Comparison of ENCODE assay signal across 41 mouse cellular contexts in the genomic region with DNA sequence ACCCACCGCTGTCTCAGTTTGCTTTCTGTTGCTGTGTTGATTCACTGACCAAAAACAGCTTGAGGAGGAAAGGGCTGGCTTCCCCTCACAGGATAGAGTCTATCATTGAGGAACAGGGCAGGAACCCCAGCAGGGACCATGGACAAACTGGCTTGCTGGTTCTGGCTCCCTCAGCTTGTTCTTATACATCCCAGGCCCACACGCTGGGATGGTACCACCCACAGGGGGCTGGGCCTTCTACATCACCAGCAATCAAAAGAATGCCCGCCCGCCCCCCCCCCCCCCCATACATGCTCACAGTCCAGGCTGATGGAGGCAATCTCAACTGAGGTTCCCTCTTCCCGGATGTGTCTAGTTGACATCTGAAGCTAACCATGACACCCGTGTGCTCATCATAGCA. TPM values are rescaled to one million over a fixed set of nuclear protein-coding genes. Genes with fewer than 3 reads are reported as not detected.
"Had no signal": no experiment of that assay in that cellular context is flagged by ENCODE, and none has a peak within 500 bp of the region (broad histone marks: within the 10 kb centered on the region; RNA-seq: fewer than 3 reads in every experiment).

No protein-coding gene starts in this region.

- H3K27ac ChIP-seq: gastrocnemius, adult 2 months; heart, embryonic 13.5 days; heart, embryonic 15.5 days; hindbrain, embryonic 12.5 days; hindbrain, embryonic 14.5 days; intestine, embryonic 15.5 days; kidney, embryonic 15.5 days; kidney, postnatal 0 days; limb, embryonic 13.5 days; limb, embryonic 15.5 days; liver, embryonic 12.5 days; liver, embryonic 14.5 days had no signal

- ATAC-seq: hindbrain, embryonic 16.5 days; intestine, embryonic 15.5 days had no signal

- H3K9me3 ChIP-seq: heart, embryonic 13.5 days; heart, embryonic 15.5 days; hindbrain, embryonic 12.5 days; intestine, embryonic 15.5 days; kidney, embryonic 15.5 days; limb, embryonic 13.5 days; limb, embryonic 15.5 days; liver, embryonic 12.5 days had no signal

- DNase-seq: gastrocnemius, adult 2 months; gastrocnemius, postnatal 10 days; gastrocnemius, postnatal 25 days; heart, adult 18-20 months; heart, postnatal 14 days; heart, postnatal 36 days; kidney, adult 11 months; kidney, adult 2 months; kidney, adult 9 months; kidney, postnatal 14 days; kidney, postnatal 36 days; layer of hippocampus, adult 9-11 months; layer of hippocampus, postnatal 36 days; left cerebral cortex, postnatal 4 days had no signal

- H3K36me3 ChIP-seq: heart, embryonic 13.5 days; heart, embryonic 15.5 days; hindbrain, embryonic 12.5 days; intestine, embryonic 15.5 days; kidney, embryonic 15.5 days; limb, embryonic 13.5 days; limb, embryonic 15.5 days; liver, embryonic 12.5 days had no signal

- H3K4me2 ChIP-seq: heart, embryonic 11.5 days; heart, embryonic 13.5 days; heart, embryonic 15.5 days; hindbrain, embryonic 12.5 days; hindbrain, embryonic 14.5 days; intestine, embryonic 15.5 days; kidney, embryonic 15.5 days; limb, embryonic 13.5 days; limb, embryonic 15.5 days; liver, embryonic 12.5 days had no signal

- H3K4me3 ChIP-seq: gastrocnemius, adult 2 months; heart, embryonic 13.5 days; heart, embryonic 15.5 days; hindbrain, embryonic 12.5 days; intestine, embryonic 15.5 days; kidney, embryonic 15.5 days; limb, embryonic 13.5 days; limb, embryonic 15.5 days; liver, embryonic 12.5 days had no signal

- H3K27me3 ChIP-seq: intestine, embryonic 15.5 days had no signal

- H3K9ac ChIP-seq: heart, embryonic 13.5 days; heart, embryonic 15.5 days; hindbrain, embryonic 12.5 days; hindbrain, embryonic 14.5 days; intestine, embryonic 15.5 days; kidney, embryonic 15.5 days; limb, embryonic 13.5 days; limb, embryonic 15.5 days; liver, embryonic 14.5 days had no signal

RNA-seq across cellular contexts. Expression of gene Fgf3, which starts 30.8 kb away (rescaled TPM):
- total RNA-seq: gastrocnemius, adult 2 months; gastrocnemius, postnatal 10 days; gastrocnemius, postnatal 25 days; gastrocnemius, postnatal 4 days; heart, adult 18-20 months; heart, postnatal 14 days; heart, postnatal 36 days; layer of hippocampus, adult 18-20 months; layer of hippocampus, postnatal 36 days; liver, adult 2 months had no signal
- polyA plus RNA-seq: heart, embryonic 15.5 days; heart, postnatal 0 days; intestine, embryonic 15.5 days; kidney, adult 2 months; limb, embryonic 11.5 days; liver, adult 2 months had no signal

RNA-seq across cellular contexts. Expression of gene Fgf4, which starts 40.1 kb away (rescaled TPM):
- total RNA-seq: gastrocnemius, adult 2 months; granulocyte monocyte progenitor cell, adult 5-6 weeks; heart, adult 18-20 months; heart, postnatal 14 days; heart, postnatal 36 days; hematopoietic stem cell, adult 5-6 weeks; layer of hippocampus, adult 18-20 months; layer of hippocampus, adult 8-10 months; layer of hippocampus, postnatal 14 days; layer of hippocampus, postnatal 36 days; left cerebral cortex, adult 18-20 months; left cerebral cortex, adult 8-10 months; left cerebral cortex, postnatal 10 days; left cerebral cortex, postnatal 25 days; left cerebral cortex, postnatal 4 days; liver, adult 2 months had no signal
- polyA plus RNA-seq: heart, embryonic 11.5 days; heart, embryonic 13.5 days; heart, embryonic 15.5 days; heart, postnatal 0 days; hindbrain, embryonic 14.5 days; hindbrain, embryonic 16.5 days; intestine, embryonic 15.5 days; kidney, adult 2 months; kidney, embryonic 15.5 days; kidney, postnatal 0 days; liver, adult 2 months; liver, embryonic 12.5 days; liver, embryonic 14.5 days; liver, embryonic 16.5 days had no signal

RNA-seq across cellular contexts. Expression of gene Ano1, which starts 55.3 kb away (rescaled TPM):
- total RNA-seq: granulocyte monocyte progenitor cell, adult 5-6 weeks had no signal
